Mouse (Mus musculus): ENCODE measurements at regions not wholly inside any gene's neighbourhood (a gene's known extent, or its start where the extent isn't known, plus 50 kb on each side); places are given as distances from the start of the nearest gene placed in this dataset.

- TF ChIP-seq CTCF (IDR thresholded peaks at IDR 0.05; ENCODE audit: low read depth, low read length) (no peak), POLR2A (IDR thresholded peaks at IDR 0.05; ENCODE audit: insufficient read depth, low read length) (no peak), EP300 (IDR thresholded peaks at IDR 0.05; ENCODE audit: insufficient read depth, low read depth, low read length) (no peak)
- H3K4me1 ChIP-seq (ENCODE audit: control insufficient read depth, insufficient read depth, low read length), result no peaks in the 10 kb centered on the region
- no peak overlapping the region for H3K4me3 ChIP-seq (ENCODE audit: low read depth, low read length)
- H3K27ac ChIP-seq (ENCODE audit: insufficient read depth, low read length), result no peak overlapping the region
- H3K9ac ChIP-seq (ENCODE audit: low read depth, poor library complexity, severe bottlenecking), result no peak overlapping the region
- no peaks in the 10 kb centered on the region for H3K36me3 ChIP-seq (ENCODE audit: control insufficient read depth, insufficient read depth, low read length, poor library complexity, severe bottlenecking)
- no peaks in the 10 kb centered on the region for H3K27me3 ChIP-seq (ENCODE audit: control insufficient read depth, insufficient read depth, low read length, poor library complexity, severe bottlenecking)
- H3K9me3 ChIP-seq (replicated peaks; ENCODE audit: control insufficient read depth, insufficient read depth, low read length, poor library complexity, severe bottlenecking), result no peaks in the 10 kb centered on the region
These were observed 457.3 kb upstream of the Tbx3 start for GRCm38 (mm10) chr5:119213196-119213595.

- Histone ChIP-seq H3K27ac (ENCODE audit: insufficient read depth, low read length) (no peak overlapping the region), H3K4me1 (ENCODE audit: control insufficient read depth, insufficient read depth, low read length) (no peaks in the 10 kb centered on the region), H3K4me3 (ENCODE audit: low read depth, low read length) (no peak overlapping the region), H3K9ac (ENCODE audit: low read depth, poor library complexity, severe bottlenecking) (no peak overlapping the region), H3K27me3 (ENCODE audit: control insufficient read depth, insufficient read depth, low read length, poor library complexity, severe bottlenecking) (no peaks in the 10 kb centered on the region), H3K9me3 (replicated peaks; ENCODE audit: control insufficient read depth, insufficient read depth, low read length, poor library complexity, severe bottlenecking) (no peaks in the 10 kb centered on the region), H3K36me3 (ENCODE audit: control insufficient read depth, insufficient read depth, low read length, poor library complexity, severe bottlenecking) (no peaks in the 10 kb centered on the region)
- TF ChIP-seq EP300 (IDR thresholded peaks at IDR 0.05; ENCODE audit: insufficient read depth, low read depth, low read length), result no peak
- no peak for TF ChIP-seq POLR2A (IDR thresholded peaks at IDR 0.05; ENCODE audit: insufficient read depth, low read length)
- no peak for TF ChIP-seq CTCF (IDR thresholded peaks at IDR 0.05; ENCODE audit: low read depth, low read length)
These were observed 456.6 kb upstream of the Tbx3 start for GRCm38 (mm10) chr5:119213692-119214357.

GRCm38 (mm10) chr5:119214937-119215336 is 455.5 kb upstream of the Tbx3 start:
- Histone ChIP-seq H3K4me3 (ENCODE audit: low read depth, low read length) (no peak overlapping the region), H3K4me1 (ENCODE audit: control insufficient read depth, insufficient read depth, low read length) (no peaks in the 10 kb centered on the region), H3K27me3 (ENCODE audit: control insufficient read depth, insufficient read depth, low read length, poor library complexity, severe bottlenecking) (no peaks in the 10 kb centered on the region), H3K36me3 (ENCODE audit: control insufficient read depth, insufficient read depth, low read length, poor library complexity, severe bottlenecking) (no peaks in the 10 kb centered on the region), H3K27ac (ENCODE audit: insufficient read depth, low read length) (no peak overlapping the region), H3K9ac (ENCODE audit: low read depth, poor library complexity, severe bottlenecking) (no peak overlapping the region), H3K9me3 (replicated peaks; ENCODE audit: control insufficient read depth, insufficient read depth, low read length, poor library complexity, severe bottlenecking) (no peaks in the 10 kb centered on the region)
- TF ChIP-seq CTCF (IDR thresholded peaks at IDR 0.05; ENCODE audit: low read depth, low read length) (peak; percentile 75), POLR2A (IDR thresholded peaks at IDR 0.05; ENCODE audit: insufficient read depth, low read length) (no peak), EP300 (IDR thresholded peaks at IDR 0.05; ENCODE audit: insufficient read depth, low read depth, low read length) (no peak)

- Histone ChIP-seq H3K4me3 (ENCODE audit: low read depth, low read length) (no peak overlapping the region), H3K9ac (ENCODE audit: low read depth, poor library complexity, severe bottlenecking) (no peak overlapping the region), H3K27ac (ENCODE audit: insufficient read depth, low read length) (no peak overlapping the region), H3K27me3 (ENCODE audit: control insufficient read depth, insufficient read depth, low read length, poor library complexity, severe bottlenecking) (no peaks in the 10 kb centered on the region), H3K4me1 (ENCODE audit: control insufficient read depth, insufficient read depth, low read length) (no peaks in the 10 kb centered on the region), H3K9me3 (replicated peaks; ENCODE audit: control insufficient read depth, insufficient read depth, low read length, poor library complexity, severe bottlenecking) (no peaks in the 10 kb centered on the region), H3K36me3 (ENCODE audit: control insufficient read depth, insufficient read depth, low read length, poor library complexity, severe bottlenecking) (no peaks in the 10 kb centered on the region)
- no peak for TF ChIP-seq POLR2A (IDR thresholded peaks at IDR 0.05; ENCODE audit: insufficient read depth, low read length)
- TF ChIP-seq EP300 (IDR thresholded peaks at IDR 0.05; ENCODE audit: insufficient read depth, low read depth, low read length), result no peak
- TF ChIP-seq CTCF (IDR thresholded peaks at IDR 0.05; ENCODE audit: low read depth, low read length), result no peak
These were observed 455.1 kb upstream of the Tbx3 start for GRCm38 (mm10) chr5:119215364-119215763.

- H3K4me3 ChIP-seq (ENCODE audit: low read depth, low read length), result no peak overlapping the region
- no peak overlapping the region for H3K27ac ChIP-seq (ENCODE audit: insufficient read depth, low read length)
- TF ChIP-seq CTCF (IDR thresholded peaks at IDR 0.05; ENCODE audit: low read depth, low read length) (no peak), POLR2A (IDR thresholded peaks at IDR 0.05; ENCODE audit: insufficient read depth, low read length) (no peak)
- H3K9me3 ChIP-seq (replicated peaks; ENCODE audit: control insufficient read depth, insufficient read depth, low read length, poor library complexity, severe bottlenecking), result no peaks in the 10 kb centered on the region
- no peak overlapping the region for H3K9ac ChIP-seq (ENCODE audit: low read depth, poor library complexity, severe bottlenecking)
- no peaks in the 10 kb centered on the region for H3K36me3 ChIP-seq (ENCODE audit: control insufficient read depth, insufficient read depth, low read length, poor library complexity, severe bottlenecking)
- H3K4me1 ChIP-seq (ENCODE audit: control insufficient read depth, insufficient read depth, low read length), result no peaks in the 10 kb centered on the region
- no peaks in the 10 kb centered on the region for H3K27me3 ChIP-seq (ENCODE audit: control insufficient read depth, insufficient read depth, low read length, poor library complexity, severe bottlenecking)
These were observed 454.3 kb upstream of the Tbx3 start for GRCm38 (mm10) chr5:119216146-119216545.

GRCm38 (mm10) chr5:119217077-119217476 is 453.4 kb upstream of the Tbx3 start:
- Histone ChIP-seq H3K4me3 (ENCODE audit: low read depth, low read length) (no peak overlapping the region), H3K9ac (ENCODE audit: low read depth, poor library complexity, severe bottlenecking) (no peak overlapping the region), H3K9me3 (replicated peaks; ENCODE audit: control insufficient read depth, insufficient read depth, low read length, poor library complexity, severe bottlenecking) (no peaks in the 10 kb centered on the region), H3K27me3 (ENCODE audit: control insufficient read depth, insufficient read depth, low read length, poor library complexity, severe bottlenecking) (no peaks in the 10 kb centered on the region), H3K27ac (ENCODE audit: insufficient read depth, low read length) (no peak overlapping the region), H3K36me3 (ENCODE audit: control insufficient read depth, insufficient read depth, low read length, poor library complexity, severe bottlenecking) (no peaks in the 10 kb centered on the region), H3K4me1 (ENCODE audit: control insufficient read depth, insufficient read depth, low read length) (no peaks in the 10 kb centered on the region)
- no peak for TF ChIP-seq POLR2A (IDR thresholded peaks at IDR 0.05; ENCODE audit: insufficient read depth, low read length)
- TF ChIP-seq CTCF (IDR thresholded peaks at IDR 0.05; ENCODE audit: low read depth, low read length), result no peak

Data from ES-Bruce4 (cell line).